Mouse (Mus musculus) gastrocnemius, adult 18-20 months (tissue): ENCODE measurements around the gene Ube2l3. TPM values are rescaled to one million over a fixed set of nuclear protein-coding genes. Genes with fewer than 3 reads are reported as not detected.
"Not testable (repeated sequence)": the region's sequence is repeated elsewhere in the genome, so short reads cannot be mapped to it uniquely, and the experiment has no call there.

Source experiments
- DNase-seq: peaks from one replicate; pipeline ENCODE4 v3.0.0; 2021; ENCODE audit warnings: low spot score
- long read RNA-seq, 2 experiments: library from polyadenylated mRNA; stranded (forward); transcript quantifications; one replicate each; pipeline ENCODE4 v2.0.0; 2021
- total RNA-seq, 2 experiments: library from RNA; stranded (reverse); gene quantifications; 2 replicates each; pipeline ENCODE4 v1.2.3; 2021

Gene Ube2l3
- total RNA-seq = 100 to 1,000 TPM; 146 to 149 TPM
- long read RNA-seq, experiment 1, transcript Ube2l3-201 (4 exons, 2,609 nt) = major isoform, 97 of 136 reads
- long read RNA-seq, experiment 1, partial matches to known transcripts = 28 of 136 reads
- long read RNA-seq, experiment 1, other reads (novel, unspliced or antisense) = 10 of 136 reads
- long read RNA-seq, experiment 2, transcript Ube2l3-201 (4 exons, 2,609 nt) = major isoform, 85 of 108 reads
- long read RNA-seq, experiment 2, partial matches to known transcripts = 13 of 108 reads
- long read RNA-seq, experiment 2, other reads (novel, unspliced or antisense) = 7 of 108 reads

DNA sequence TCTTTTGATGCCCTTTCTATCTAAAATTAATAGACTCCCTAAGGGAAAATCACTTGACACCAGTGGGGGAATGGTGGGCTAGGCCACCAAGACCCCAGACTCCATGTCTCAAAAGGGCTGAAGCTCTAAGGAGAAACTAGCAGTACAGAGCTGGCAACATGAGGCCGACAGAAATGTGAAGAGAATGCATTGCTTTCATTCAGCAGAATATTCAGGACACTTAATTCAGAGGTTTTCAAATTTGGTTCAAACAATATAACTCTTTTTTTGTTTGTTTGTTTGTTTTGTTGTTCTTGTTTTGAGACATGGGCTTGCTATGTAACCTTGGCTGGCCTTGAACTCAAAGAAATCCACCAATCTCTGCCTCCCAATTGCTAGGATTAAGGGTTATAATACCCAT, at the start of gene Ube2l3:
Ube2l3 (minus strand) TSS at position 101 of the 400 bp plus-strand sequence.
- DNase-seq = no peak

DNA sequence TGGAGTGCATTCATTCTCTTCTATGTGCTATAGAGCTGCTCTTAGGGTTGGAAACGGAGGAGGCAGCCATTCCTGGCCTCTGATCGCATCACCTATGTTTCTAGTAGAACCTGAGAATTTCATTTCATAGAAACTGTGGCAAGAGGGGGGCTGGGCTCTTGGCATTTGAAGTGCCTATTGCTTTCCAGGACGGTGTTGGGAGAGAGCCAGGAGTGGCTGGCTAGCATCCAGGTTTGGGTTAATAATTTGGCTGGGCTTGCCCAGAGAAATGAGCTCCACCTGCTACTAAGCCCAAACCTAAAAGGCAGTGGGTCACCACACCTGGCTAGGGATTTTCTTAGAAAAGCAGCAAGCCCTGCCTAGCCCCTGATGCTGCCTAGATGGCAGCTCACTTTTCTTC, 49.1 kb upstream of the Ube2l3 start:
- peak; percentile 43 for DNase-seq

DNA sequence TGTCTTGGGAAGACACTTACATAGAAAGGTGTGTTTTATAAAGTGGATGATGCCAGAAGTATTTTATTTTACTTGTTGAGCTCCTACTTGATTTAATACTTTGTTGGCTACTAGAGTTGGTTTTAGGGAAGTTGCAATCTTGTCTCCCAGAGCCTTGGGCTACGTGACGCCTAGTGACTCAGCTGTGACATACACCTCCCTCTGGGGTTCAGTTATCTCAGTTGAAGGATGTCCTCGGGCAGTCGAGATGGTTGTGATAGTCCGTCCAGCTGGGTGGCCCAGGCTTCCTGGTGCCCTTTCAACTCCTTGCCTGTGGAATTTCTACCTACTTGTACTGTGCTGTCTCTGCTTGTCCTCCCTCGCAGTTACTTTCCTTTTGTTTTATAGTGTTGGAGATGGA, 46.7 kb upstream of the Ube2l3 start:
- no peak for DNase-seq

DNA sequence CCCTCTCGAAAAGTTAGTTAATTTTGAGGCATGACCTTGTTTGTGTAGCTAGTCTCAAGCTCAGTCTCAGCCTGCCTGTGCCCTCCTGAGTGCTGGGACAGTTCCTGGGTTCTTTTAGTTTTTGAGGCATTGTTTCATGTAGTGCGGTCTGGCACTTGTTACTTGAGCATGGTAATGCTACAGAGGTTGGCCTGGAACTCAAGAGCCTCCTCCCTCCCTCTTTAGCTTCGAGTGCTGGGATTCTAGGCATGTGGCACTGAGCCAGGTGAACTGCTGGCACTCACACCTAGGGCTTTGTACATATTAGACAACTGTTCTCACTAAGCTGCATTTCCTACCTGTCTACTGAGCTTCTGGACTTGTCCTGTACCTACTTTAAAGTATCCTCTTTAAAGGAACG, 45.3 kb upstream of the Ube2l3 start:
- DNase-seq = no peak

DNA sequence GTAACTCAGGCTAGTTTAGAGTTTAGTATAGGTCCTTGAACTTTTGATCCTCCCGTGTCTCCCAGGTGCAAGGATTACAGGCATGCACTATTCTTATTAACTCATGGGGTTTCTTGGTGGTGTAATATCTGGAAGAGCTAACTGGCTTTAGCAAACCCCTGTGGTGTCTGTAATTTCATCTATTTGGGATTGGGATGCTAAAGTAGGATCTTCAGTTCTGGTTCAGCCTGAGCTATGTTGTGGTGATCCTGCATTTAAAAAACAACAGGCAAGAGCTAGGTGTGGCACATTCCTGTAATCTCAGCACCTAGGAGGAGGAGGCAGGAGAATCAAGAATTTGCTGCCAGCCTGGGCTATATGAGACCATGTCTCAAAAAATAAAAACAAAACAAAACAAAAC, 42.5 kb upstream of the Ube2l3 start:
- no peak for DNase-seq

- DNase-seq = no peak
Measured at GRCm38 (mm10) chr16:17243731-17244130, 41.3 kb upstream of the Ube2l3 start.

- no peak for DNase-seq
Measured at GRCm38 (mm10) chr16:17239409-17239808, 37.0 kb upstream of the Ube2l3 start.

DNA sequence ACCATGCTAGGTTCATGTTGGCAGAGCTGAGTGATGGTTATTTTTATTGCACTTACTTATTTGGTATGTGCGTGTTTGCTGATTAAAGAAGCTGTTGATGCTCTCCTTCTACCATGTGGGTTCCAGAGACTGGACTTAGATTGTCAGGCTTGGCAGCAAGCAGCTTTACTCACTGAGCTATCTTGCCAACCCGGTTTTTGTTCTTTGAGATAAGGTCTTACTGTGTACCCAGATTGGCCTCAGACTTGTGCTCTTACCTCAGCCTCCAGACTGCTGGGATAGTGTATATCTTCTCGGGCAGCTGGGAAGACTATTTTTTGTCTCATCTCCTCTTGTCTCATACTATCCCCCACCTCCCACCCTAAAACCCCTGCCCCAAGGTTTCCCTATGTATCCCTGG, 35.2 kb upstream of the Ube2l3 start:
- DNase-seq = no peak

DNA sequence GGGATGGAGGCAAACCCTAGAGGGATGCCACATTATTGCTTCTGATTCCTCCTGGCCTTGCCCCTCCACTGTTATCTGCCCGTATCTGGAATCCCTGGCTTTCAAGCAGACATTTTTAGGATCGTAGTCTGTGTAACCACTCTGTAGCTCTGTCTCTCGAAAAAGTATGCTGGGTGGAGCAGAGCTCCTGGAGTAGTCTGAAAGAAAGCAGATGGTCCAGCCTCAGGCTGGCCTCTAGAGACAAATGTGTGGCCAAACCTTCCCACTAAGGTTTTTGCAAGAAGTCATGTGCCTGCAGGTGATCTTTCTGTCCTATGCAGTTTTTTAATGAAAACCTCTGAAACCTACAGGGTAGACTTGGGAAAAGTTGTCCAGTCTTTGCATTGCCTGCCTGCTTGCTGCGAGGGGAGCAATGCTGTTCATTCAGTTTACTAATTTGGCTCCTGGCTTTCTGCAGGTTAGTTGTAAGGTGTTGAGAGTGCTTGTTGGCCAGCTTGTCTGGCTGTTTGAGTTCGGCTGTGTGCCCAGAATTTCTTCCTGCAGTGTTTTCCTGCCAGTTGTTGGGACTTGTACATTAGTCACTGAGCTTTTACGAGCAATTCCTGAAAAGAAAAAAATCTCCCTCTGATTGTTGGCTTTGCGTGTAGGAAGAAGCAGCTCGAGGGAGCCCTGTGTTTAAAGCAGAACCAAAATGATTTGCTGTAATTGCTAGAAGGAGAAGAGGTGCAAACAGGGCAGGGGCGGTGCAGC, 32.6 kb upstream of the Ube2l3 start:
- DNase-seq = no peak

DNA sequence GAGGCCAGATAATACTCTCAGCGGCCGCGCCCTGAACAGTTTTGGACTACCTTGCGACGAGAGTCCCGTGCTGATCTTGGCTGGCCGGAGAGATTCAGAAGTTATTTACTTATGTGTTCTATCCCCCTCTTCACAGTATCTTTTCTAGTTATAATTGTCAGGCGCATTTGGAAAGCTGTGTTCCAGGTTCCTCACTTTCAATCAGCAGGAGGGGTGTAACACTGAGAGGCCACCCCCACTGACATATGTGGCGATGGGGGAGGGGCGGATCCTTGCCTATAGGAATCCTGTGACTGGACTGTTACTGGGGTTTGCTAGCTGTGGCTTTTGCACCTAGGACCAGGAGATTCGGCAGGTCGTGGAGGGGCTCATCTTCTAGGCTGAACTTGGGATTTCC, 32.0 kb upstream of the Ube2l3 start:
- no peak for DNase-seq

DNA sequence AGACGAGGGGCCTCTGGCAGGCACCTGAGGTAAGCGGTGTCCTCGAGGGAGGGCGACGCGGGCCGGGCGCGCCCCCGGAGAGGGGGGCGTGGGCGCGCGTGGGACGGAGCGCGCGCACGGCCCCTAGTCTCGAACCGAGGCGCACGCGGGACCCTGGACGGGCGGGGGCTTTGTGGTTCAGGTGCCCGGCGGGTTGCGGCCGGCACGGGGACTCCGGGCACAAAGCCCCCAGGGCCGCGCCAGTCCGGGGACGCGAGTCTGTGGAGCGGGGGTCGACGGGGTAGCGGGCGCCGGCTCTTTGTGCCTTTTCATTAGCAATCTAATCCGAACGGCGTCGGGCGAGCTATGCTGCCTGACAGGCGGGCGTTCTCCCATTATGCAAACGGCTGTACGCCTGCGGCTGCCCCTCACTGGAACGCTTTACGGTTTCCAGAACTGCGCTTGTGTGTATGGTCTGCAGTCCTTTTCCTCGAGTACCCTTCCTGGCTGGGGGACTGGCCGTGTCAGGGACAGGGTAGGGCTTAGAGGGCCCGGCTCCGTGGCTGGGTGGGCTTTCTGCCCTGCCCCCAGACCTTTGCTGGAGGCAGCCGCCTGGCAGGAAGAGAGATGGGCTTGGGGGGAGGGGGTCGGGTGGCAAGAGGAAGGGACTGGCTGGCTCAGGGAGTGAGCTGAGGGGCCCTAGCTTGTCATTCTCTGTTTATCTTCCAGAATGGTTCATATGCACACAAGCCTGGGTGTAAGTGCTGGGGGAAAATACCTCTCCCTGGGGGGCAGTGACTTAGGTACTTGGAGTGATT, 31.5 kb upstream of the Ube2l3 start:
- DNase-seq = peak; percentile 14

GRCm38 (mm10) chr16:17232794-17233701, 30.6 kb upstream of the Ube2l3 start, which contains the start of gene Hic2:
Hic2 (plus strand) TSS chr16:17233572.
- peak; percentile 94 for DNase-seq

DNA sequence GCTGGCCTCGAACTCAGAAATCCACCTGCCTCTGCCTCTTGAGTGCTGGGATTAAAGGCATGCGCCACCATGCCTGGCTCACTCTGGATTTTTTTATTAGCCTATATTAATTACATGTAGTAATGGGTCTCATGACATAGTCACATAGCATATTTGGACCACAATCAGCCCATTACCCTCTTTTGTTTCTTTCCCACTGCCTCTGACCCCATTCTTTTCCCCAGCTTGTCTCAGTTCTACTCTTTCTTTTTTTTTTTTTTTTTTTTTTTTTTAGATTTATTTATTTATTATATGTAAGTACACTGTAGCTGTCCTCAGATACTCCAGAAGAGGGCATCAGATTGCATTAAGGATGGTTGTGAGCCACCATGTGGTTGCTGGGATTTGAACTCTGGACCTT, 29.1 kb upstream of the Ube2l3 start:
- DNase-seq = not testable (repeated sequence)

DNA sequence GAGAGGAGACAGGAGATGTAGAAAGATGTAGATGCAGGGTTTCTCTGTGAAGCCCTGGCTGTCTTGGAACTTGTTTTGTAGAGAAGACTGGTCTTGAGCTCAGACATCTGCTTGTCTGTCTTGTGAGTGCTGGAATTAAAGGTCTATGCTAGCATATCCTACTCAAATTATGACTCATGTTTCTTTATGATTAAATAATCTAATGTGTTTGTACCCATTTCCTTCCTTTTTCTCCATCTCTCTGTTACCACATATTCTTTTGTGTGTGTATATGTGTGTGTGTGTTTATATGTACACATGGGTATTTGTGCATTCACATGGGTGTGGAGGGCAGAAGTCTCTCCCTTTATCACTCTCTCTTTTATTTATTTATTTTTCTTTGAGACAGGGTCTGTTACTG, 24.0 kb upstream of the Ube2l3 start:
- DNase-seq = no peak

- DNase-seq = no peak
Measured at GRCm38 (mm10) chr16:17225584-17225983, 23.1 kb upstream of the Ube2l3 start.

DNA sequence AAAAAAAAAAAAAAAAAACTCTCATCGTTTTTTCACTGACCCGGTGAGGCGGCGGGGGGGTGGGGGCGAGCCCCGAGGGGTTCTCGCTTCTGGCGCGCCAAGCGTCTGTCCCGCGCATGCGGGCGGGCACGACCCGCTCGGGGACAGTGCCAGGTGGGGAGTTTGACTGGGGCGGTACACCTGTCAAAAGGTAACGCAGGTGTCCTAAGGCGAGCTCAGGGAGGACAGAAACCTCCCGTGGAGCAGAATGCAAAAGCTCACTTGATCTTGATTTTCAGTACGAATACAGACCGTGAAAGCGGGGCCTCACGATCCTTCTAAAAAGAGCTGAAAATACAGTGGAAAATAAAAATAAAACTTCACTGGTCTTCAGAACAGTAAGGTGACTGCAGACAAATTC, 19.7 kb upstream of the Ube2l3 start:
- peak; percentile 98 for DNase-seq

- no peak for DNase-seq
Measured at GRCm38 (mm10) chr16:17220127-17220733, 17.8 kb upstream of the Ube2l3 start.

DNA sequence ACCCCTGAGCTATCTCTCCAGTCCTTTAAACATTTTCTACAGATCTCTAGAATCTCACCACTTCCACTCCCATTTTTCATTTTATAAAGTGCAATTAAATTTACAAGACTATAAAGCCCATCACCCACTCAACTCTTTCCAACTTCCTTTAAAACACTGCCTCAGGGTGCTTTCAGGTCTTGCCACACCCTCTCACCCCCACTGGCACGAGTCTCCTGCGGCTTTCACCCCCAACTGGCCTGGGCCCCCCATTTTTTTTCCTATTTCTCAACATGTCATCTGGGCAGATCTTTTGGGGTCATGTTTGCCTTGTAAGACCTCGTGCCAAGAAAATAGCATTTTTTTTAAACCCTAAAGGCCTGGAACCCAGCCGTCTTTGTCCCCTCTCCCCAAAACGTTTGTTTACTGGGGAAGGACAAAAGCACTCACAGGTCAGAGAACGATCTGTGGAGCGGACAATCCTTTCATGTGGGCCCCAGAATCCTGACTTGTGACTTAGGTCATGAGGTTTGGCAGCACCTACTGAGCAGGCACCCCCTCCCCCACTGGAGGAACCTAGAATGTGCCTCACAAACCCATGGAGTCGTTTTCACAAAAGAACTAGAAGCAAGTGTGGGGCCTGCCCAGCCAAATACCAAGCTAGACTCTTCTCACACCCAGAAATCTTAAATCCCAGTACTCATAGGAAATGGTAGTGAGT, 14.6 kb upstream of the Ube2l3 start:
- no peak for DNase-seq

GRCm38 (mm10) chr16:17209981-17210838, 7.8 kb upstream of the Ube2l3 start:
- peak; percentile 90 for DNase-seq
